Mouse (Mus musculus) layer of hippocampus, postnatal 36 days (tissue): ENCODE measurements around the gene Gm10799. TPM values are rescaled to one million over a fixed set of nuclear protein-coding genes. Genes with fewer than 3 reads are reported as not detected.
"Not testable (repeated sequence)": the region's sequence is repeated elsewhere in the genome, so short reads cannot be mapped to it uniquely, and the experiment has no call there.

Source experiments
- DNase-seq, 2 experiments: peaks; one replicate each; pipeline ENCODE4 v3.0.0; 2022
- total RNA-seq, 2 experiments: library from RNA; stranded (reverse); gene quantifications; 2 replicates each; pipeline ENCODE4 v1.2.3; 2021

The Gm10799 gene
- total RNA-seq, 2 experiments from 2014 or later, result not detected

- not testable (repeated sequence) for DNase-seq
Measured at GRCm38 (mm10) chr2:104065526-104065925, 2.8 kb downstream of the Gm10799 start, which contains the start of gene Gm10912. TSS of gene Gm10912 (plus strand) at chr2:104065826.

GRCm38 (mm10) chr2:104064152-104064551, 4.2 kb downstream of the Gm10799 start:
- DNase-seq, result no peak

- DNase-seq, result no peak
Measured at GRCm38 (mm10) chr2:104062665-104063064, 5.7 kb downstream of the Gm10799 start.

GRCm38 (mm10) chr2:104060996-104061395, 7.4 kb downstream of the Gm10799 start:
- no peak for DNase-seq

GRCm38 (mm10) chr2:104059786-104060185, 8.6 kb downstream of the Gm10799 start:
- no peak for DNase-seq

- DNase-seq, result no peak
Measured at GRCm38 (mm10) chr2:104058954-104059353, 9.4 kb downstream of the Gm10799 start.

- DNase-seq, result no peak
Measured at GRCm38 (mm10) chr2:104058381-104058780, 10.0 kb downstream of the Gm10799 start.

GRCm38 (mm10) chr2:104044479-104045080, 23.8 kb downstream of the Gm10799 start:
- no peak for DNase-seq

GRCm38 (mm10) chr2:104043624-104044478, 24.5 kb downstream of the Gm10799 start:
- no peak for DNase-seq

GRCm38 (mm10) chr2:104042766-104043165, 25.6 kb downstream of the Gm10799 start:
- no peak for DNase-seq

GRCm38 (mm10) chr2:104041632-104042031, 26.7 kb downstream of the Gm10799 start:
- no peak for DNase-seq

- DNase-seq, result no peak
Measured at GRCm38 (mm10) chr2:104038236-104038635, 30.1 kb downstream of the Gm10799 start.

GRCm38 (mm10) chr2:104036316-104036715, 32.0 kb downstream of the Gm10799 start:
- no peak for DNase-seq

- no peak for DNase-seq
Measured at GRCm38 (mm10) chr2:104035595-104035994, 32.8 kb downstream of the Gm10799 start.

GRCm38 (mm10) chr2:104034832-104035472, 33.4 kb downstream of the Gm10799 start:
- DNase-seq, result peak; percentile 44 to 51

GRCm38 (mm10) chr2:104032056-104032455, 36.3 kb downstream of the Gm10799 start:
- no peak for DNase-seq

GRCm38 (mm10) chr2:104030381-104030780, 38.0 kb downstream of the Gm10799 start:
- no peak for DNase-seq

GRCm38 (mm10) chr2:104029074-104029473, 39.3 kb downstream of the Gm10799 start:
- DNase-seq, result no peak

GRCm38 (mm10) chr2:104028139-104028723, 40.1 kb downstream of the Gm10799 start, which contains the start of gene 4931422A03Rik:
TSS of gene 4931422A03Rik (minus strand) at chr2:104028361.
- DNase-seq, result no peak

- DNase-seq, result peak; percentile 78
Measured at GRCm38 (mm10) chr2:104027458-104028138, 40.8 kb downstream of the Gm10799 start, which contains the start of gene Fbxo3. TSS of gene Fbxo3 (plus strand) at chr2:104027721.

- no peak for DNase-seq
Measured at GRCm38 (mm10) chr2:104024656-104025055, 43.7 kb downstream of the Gm10799 start.

GRCm38 (mm10) chr2:104023096-104023495, 45.3 kb downstream of the Gm10799 start:
- no peak for DNase-seq
